Mouse (Mus musculus) ES-Bruce4 (cell line): ENCODE data around the gene Dpp6.

Source experiments
- CTCF ChIP-seq: IDR thresholded peaks from one replicate; pipeline ENCODE4 v1.8.1; 2011; ENCODE audit warnings: low read depth, low read length
- EP300 ChIP-seq: IDR thresholded peaks from 2 replicates; pipeline ENCODE4 v1.6.1; 2011; ENCODE audit warnings: low read depth, low read length; ENCODE audit not compliant: insufficient read depth
- POLR2A ChIP-seq: IDR thresholded peaks from one replicate; pipeline ENCODE4 v1.8.1; 2011; ENCODE audit warnings: low read length; ENCODE audit not compliant: insufficient read depth

DNA sequence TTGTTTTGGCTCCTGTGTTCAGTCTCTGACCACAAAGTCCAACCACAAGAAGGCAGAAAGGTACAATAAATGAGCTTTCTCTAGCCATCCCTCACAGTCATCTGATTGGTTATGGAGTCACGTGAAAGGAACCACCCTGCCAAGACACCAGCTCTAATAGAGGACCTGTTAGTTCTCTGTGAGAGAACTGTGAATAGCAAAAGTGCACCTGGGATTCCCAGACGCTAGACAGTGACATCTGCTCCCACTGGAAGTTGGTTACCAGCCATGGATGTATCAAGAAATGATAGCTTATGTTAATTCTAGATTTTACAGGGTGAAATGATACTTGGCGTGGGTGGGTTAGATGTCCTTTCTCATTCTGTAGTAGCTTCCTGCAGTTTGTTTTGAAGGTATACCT is 338.7 kb downstream of the Dpp6 start:
- no peak for TF ChIP-seq CTCF
- no peak for TF ChIP-seq EP300
- no peak for TF ChIP-seq POLR2A
